Mouse (Mus musculus) kidney, postnatal 0 days (tissue): ENCODE measurements at regions not wholly inside any gene's neighbourhood (a gene's known extent, or its start where the extent isn't known, plus 50 kb on each side); places are given as distances from the start of the nearest gene placed in this dataset.
A peak's percentile ranks its signal among the peaks of the same experiment; 100 is the strongest.

Experiments
- ATAC-seq: fragments of 200-750 bp; cut with Nextera tagmentation; replicated peaks from 2 replicates; pipeline ENCODE4 v1.8.0; 2017; ENCODE audit warnings: low read depth, moderate number of reproducible peaks, moderate TSS enrichment, moderate library complexity; ENCODE audit not compliant: low FRiP score
- DNase-seq: peaks from one replicate; pipeline ENCODE4 v3.0.0-alpha.2; 2016; ENCODE audit warnings: low spot score
- H3K27ac ChIP-seq: fragments of 300-500 bp; sonication (generic); 2 replicates; pipeline ENCODE4 v1.5.1; 2014; ENCODE audit warnings: mild to moderate bottlenecking
- H3K27me3 ChIP-seq: fragments of 300-500 bp; sonication (generic); 2 replicates; pipeline ENCODE4 v1.6.1; 2014; ENCODE audit warnings: low read length, mixed read lengths; ENCODE audit not compliant: insufficient read depth
- H3K36me3 ChIP-seq: fragments of 300-500 bp; sonication (generic); 2 replicates; pipeline ENCODE4 v1.6.1; 2014; ENCODE audit warnings: low read length, mixed read lengths; ENCODE audit not compliant: insufficient read depth
- H3K4me1 ChIP-seq: fragments of 300-500 bp; sonication (generic); replicated peaks from 2 replicates; pipeline ENCODE4 v1.6.1; 2014; ENCODE audit warnings: antibody characterized with exemption, low read length, mixed read lengths; ENCODE audit not compliant: insufficient read depth
- H3K4me2 ChIP-seq: fragments of 300-500 bp; sonication (generic); 2 replicates; pipeline ENCODE4 v1.6.1; 2014; ENCODE audit warnings: mild to moderate bottlenecking, low read length, moderate library complexity, mixed read lengths
- H3K4me3 ChIP-seq: fragments of 300-500 bp; sonication (generic); replicated peaks from 2 replicates; pipeline ENCODE4 v1.5.1; 2014; ENCODE audit warnings: low read depth, low read length
- H3K9ac ChIP-seq: fragments of 300-500 bp; sonication (generic); 2 replicates; pipeline ENCODE4 v1.6.1; 2014; ENCODE audit warnings: low read depth, low read length
- H3K9me3 ChIP-seq: fragments of 300-500 bp; sonication (generic); replicated peaks from 2 replicates; pipeline ENCODE4 v1.6.1; 2016; ENCODE audit warnings: low read length, inconsistent platforms, mixed read lengths
- CTCF ChIP-seq: IDR thresholded peaks from 2 replicates; pipeline ENCODE4 v1.5.1; 2016; ENCODE audit warnings: antibody characterized with exemption, low read depth, mild to moderate bottlenecking, moderate library complexity
- WGBS: fragments of 180-500 bp; shearing (Covaris S2); extraction: QIAGEN DNeasy Blood & Tissue Kit; methylation state at CpG from one replicate; pipeline ENCODE4 v1.1.7; 2014; 5-methylcytosine and 5-hydroxymethylcytosine counted together

GRCm38 (mm10) chr7:136443436-136443835 is 451.0 kb upstream of the Mgmt start:
- Histone ChIP-seq H3K36me3 (no peaks in the 10 kb centered on the region), H3K9me3 (no peaks in the 10 kb centered on the region), H3K27ac (no peak overlapping the region), H3K9ac (no peak overlapping the region), H3K27me3 (no peaks in the 10 kb centered on the region), H3K4me2 (no peak overlapping the region), H3K4me1 (no peaks in the 10 kb centered on the region), H3K4me3 (no peak overlapping the region)
- DNase-seq = no peak
- no peak for ATAC-seq
- 68% methylated on average over 2 of the region's 2 CpGs for WGBS
- no peak for TF ChIP-seq CTCF

- H3K4me2 ChIP-seq = no peak overlapping the region
- TF ChIP-seq CTCF = no peak
- no peak overlapping the region for H3K9ac ChIP-seq
- no peaks in the 10 kb centered on the region for H3K9me3 ChIP-seq
- DNase-seq = no peak
- no peak overlapping the region for H3K4me3 ChIP-seq
- 72% methylated on average over 6 of the region's 6 CpGs for WGBS
- no peak overlapping the region for H3K27ac ChIP-seq
- no peaks in the 10 kb centered on the region for H3K27me3 ChIP-seq
- no peaks in the 10 kb centered on the region for H3K36me3 ChIP-seq
- H3K4me1 ChIP-seq = no peaks in the 10 kb centered on the region
- no peak for ATAC-seq
Observed at GRCm38 (mm10) chr7:136445091-136445490, 449.3 kb upstream of the Mgmt start.

- Histone ChIP-seq H3K9ac (no peak overlapping the region), H3K4me1 (no peaks in the 10 kb centered on the region), H3K27ac (no peak overlapping the region), H3K4me3 (no peak overlapping the region), H3K4me2 (no peak overlapping the region), H3K9me3 (no peaks in the 10 kb centered on the region), H3K36me3 (no peaks in the 10 kb centered on the region), H3K27me3 (no peaks in the 10 kb centered on the region)
- 93% methylated on average over 1 of the region's 1 CpGs for WGBS
- TF ChIP-seq CTCF = no peak
- ATAC-seq = no peak
- no peak for DNase-seq
Observed at GRCm38 (mm10) chr7:136449286-136449685, 445.1 kb upstream of the Mgmt start.

GRCm38 (mm10) chr7:136451672-136452361 is 442.6 kb upstream of the Mgmt start:
- Histone ChIP-seq H3K9ac (no peak overlapping the region), H3K27ac (no peak overlapping the region), H3K4me1 (no peaks in the 10 kb centered on the region), H3K4me2 (no peak overlapping the region), H3K27me3 (no peaks in the 10 kb centered on the region), H3K9me3 (no peaks in the 10 kb centered on the region), H3K4me3 (no peak overlapping the region), H3K36me3 (no peaks in the 10 kb centered on the region)
- ATAC-seq (peak; percentile 63; the same call in 1 of the 2 replicates), DNase-seq (peak; percentile 24)
- no peak for TF ChIP-seq CTCF
- WGBS = 43% methylated on average over 8 of the region's 8 CpGs

- DNase-seq (no peak), ATAC-seq (no peak)
- Histone ChIP-seq H3K27ac (no peak overlapping the region), H3K36me3 (no peaks in the 10 kb centered on the region), H3K9me3 (no peaks in the 10 kb centered on the region), H3K4me3 (no peak overlapping the region), H3K4me2 (no peak overlapping the region), H3K9ac (no peak overlapping the region), H3K4me1 (no peaks in the 10 kb centered on the region), H3K27me3 (no peaks in the 10 kb centered on the region; the same call in 1 of the 2 replicates)
- 83% methylated on average over 5 of the region's 5 CpGs for WGBS
- no peak for TF ChIP-seq CTCF
Observed at GRCm38 (mm10) chr7:136452561-136452960, 441.9 kb upstream of the Mgmt start.

- no peaks in the 10 kb centered on the region for H3K9me3 ChIP-seq
- no peak for TF ChIP-seq CTCF
- no peaks in the 10 kb centered on the region for H3K4me1 ChIP-seq
- H3K36me3 ChIP-seq = no peaks in the 10 kb centered on the region
- no peak overlapping the region for H3K4me3 ChIP-seq
- H3K27ac ChIP-seq = no peak overlapping the region
- no peak overlapping the region for H3K4me2 ChIP-seq
- DNase-seq (no peak), ATAC-seq (no peak)
- H3K9ac ChIP-seq = no peak overlapping the region
- H3K27me3 ChIP-seq = no peaks in the 10 kb centered on the region; the same call in 1 of the 2 replicates
- 68% methylated on average over 7 of the region's 7 CpGs for WGBS
Observed at GRCm38 (mm10) chr7:136457171-136457570, 437.2 kb upstream of the Mgmt start.
